Mouse (Mus musculus) kidney, embryonic 15.5 days (tissue): ENCODE measurements around the gene Tcte3. TPM values are rescaled to one million over a fixed set of nuclear protein-coding genes. Genes with fewer than 3 reads are reported as not detected.
"Not testable (repeated sequence)": the region's sequence is repeated elsewhere in the genome, so short reads cannot be mapped to it uniquely, and the experiment has no call there.

Source experiments
- ATAC-seq: fragments of 200-750 bp; cut with Nextera tagmentation; replicated peaks from 2 replicates; pipeline ENCODE4 v1.8.0; 2017; ENCODE audit warnings: moderate TSS enrichment; ENCODE audit not compliant: low FRiP score
- H3K27ac ChIP-seq: fragments of 300-500 bp; sonication (generic); 2 replicates; pipeline ENCODE4 v1.5.1; 2015; ENCODE audit warnings: mild to moderate bottlenecking, inconsistent platforms
- H3K27me3 ChIP-seq: fragments of 300-500 bp; sonication (generic); 2 replicates; pipeline ENCODE4 v1.6.1; 2015; ENCODE audit warnings: inconsistent platforms
- H3K36me3 ChIP-seq: fragments of 300-500 bp; sonication (generic); 2 replicates; pipeline ENCODE4 v1.6.1; 2015; ENCODE audit warnings: inconsistent platforms
- H3K4me1 ChIP-seq: fragments of 300-500 bp; sonication (generic); 2 replicates; pipeline ENCODE4 v1.6.1; 2015; ENCODE audit warnings: inconsistent platforms
- H3K4me2 ChIP-seq: fragments of 300-500 bp; sonication (generic); 2 replicates; pipeline ENCODE4 v1.6.1; 2015; ENCODE audit warnings: moderate library complexity, mild to moderate bottlenecking, inconsistent platforms
- H3K4me3 ChIP-seq: fragments of 300-500 bp; sonication (generic); replicated peaks from 2 replicates; pipeline ENCODE4 v1.5.1; 2015; ENCODE audit warnings: mild to moderate bottlenecking, inconsistent platforms
- H3K9ac ChIP-seq: fragments of 300-500 bp; sonication (generic); 2 replicates; pipeline ENCODE4 v1.6.1; 2015; ENCODE audit warnings: mild to moderate bottlenecking, inconsistent platforms
- H3K9me3 ChIP-seq: fragments of 300-500 bp; sonication (generic); replicated peaks from 2 replicates; pipeline ENCODE4 v1.6.1; 2016; ENCODE audit warnings: inconsistent platforms
- WGBS: fragments of 180-500 bp; shearing (Covaris S2); methylation state at CpG from one replicate; pipeline ENCODE4 v1.1.7; 2015; ENCODE audit warnings: mixed read lengths; 5-methylcytosine and 5-hydroxymethylcytosine counted together
- polyA plus RNA-seq: library from polyadenylated mRNA; unstranded; fragments of >200 nt; fragmentation: Nextera tagmentation; extraction: Ambion mirVana; gene quantifications from 2 replicates; pipeline ENCODE4 v1.2.1, GENCODE M21; 2015

Gene Tcte3
- polyA plus RNA-seq, 1 experiment from 2014 or later: not detected

DNA sequence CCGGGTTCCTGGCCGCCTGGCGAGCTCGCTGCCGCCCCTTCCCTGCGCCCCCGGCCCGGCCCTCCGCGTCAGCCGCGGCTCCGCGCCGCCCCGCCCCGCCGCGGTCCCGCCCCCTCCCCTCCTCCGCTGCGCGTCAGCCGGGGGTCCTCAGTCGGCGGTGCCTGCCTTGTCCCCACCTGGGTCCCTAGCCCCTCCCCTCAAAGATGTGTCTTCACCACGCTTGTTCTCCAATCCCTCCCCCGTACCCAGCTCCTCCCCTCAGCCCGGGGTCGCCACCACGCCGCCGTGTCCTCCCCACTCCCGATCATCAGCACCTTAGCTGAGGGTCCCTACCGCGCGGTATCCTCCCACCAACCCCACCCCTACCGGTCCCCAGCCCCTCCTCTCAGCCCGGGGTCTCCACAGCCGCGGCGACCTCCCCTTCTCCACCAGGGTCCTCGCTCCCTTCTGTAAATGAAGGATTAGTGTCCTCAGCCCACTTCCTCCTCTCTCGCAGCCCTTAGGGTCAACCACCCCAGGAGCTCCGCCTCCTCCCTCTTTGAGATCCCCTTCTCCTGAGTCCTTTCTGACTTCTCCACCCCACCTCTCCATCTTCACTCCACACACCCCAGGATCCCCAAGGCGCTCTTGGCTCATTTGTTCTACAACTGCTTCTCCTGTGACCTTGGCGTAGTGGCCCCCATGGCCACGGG is 16.6 kb downstream of the Tcte3 start:
- ATAC-seq: peak; percentile 89
- H3K4me2 ChIP-seq, H3K27me3 ChIP-seq, H3K36me3 ChIP-seq, H3K27ac ChIP-seq, H3K9ac ChIP-seq, H3K4me3 ChIP-seq, H3K9me3 ChIP-seq, H3K4me1 ChIP-seq: not testable (repeated sequence)
- WGBS: no CpG with 5 or more reads among the region's 48 CpGs

DNA sequence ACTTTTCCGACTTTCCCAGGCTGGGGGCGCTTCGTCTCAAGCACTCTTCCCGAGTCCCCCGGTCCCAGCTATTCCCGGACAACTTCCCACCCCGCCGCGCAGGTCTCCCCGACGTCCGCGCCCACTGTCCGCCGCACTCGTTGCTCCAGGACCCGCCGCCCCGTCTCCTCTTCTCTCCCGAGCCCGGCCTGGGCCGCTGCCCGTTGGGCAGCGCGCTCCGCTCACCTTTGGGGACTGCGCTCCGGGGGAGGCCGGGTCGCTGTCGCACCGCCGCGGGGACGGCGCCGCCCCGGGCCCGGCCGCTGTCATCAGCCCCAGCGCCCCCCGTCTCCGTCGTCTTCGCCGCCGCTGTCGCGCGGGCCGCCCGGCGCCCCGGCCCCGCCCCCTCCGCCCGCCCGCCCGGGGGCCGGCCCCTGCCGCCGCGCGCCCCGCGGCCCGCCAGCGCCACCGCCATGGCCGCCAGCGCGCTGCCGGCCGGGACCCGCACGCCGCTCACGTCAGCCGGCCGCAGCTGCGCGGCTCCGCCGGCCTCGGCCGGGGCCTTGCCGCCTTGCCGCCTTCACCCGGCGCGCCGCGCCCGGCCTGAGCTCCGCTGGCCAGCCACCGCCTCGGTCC is 17.3 kb downstream of the Tcte3 start:
- not testable (repeated sequence) for H3K9me3 ChIP-seq, H3K4me1 ChIP-seq, H3K9ac ChIP-seq, H3K27ac ChIP-seq, H3K4me3 ChIP-seq, H3K4me2 ChIP-seq, H3K36me3 ChIP-seq, H3K27me3 ChIP-seq
- peak; percentile 85 for ATAC-seq
- WGBS: no CpG with 5 or more reads among the region's 97 CpGs

DNA sequence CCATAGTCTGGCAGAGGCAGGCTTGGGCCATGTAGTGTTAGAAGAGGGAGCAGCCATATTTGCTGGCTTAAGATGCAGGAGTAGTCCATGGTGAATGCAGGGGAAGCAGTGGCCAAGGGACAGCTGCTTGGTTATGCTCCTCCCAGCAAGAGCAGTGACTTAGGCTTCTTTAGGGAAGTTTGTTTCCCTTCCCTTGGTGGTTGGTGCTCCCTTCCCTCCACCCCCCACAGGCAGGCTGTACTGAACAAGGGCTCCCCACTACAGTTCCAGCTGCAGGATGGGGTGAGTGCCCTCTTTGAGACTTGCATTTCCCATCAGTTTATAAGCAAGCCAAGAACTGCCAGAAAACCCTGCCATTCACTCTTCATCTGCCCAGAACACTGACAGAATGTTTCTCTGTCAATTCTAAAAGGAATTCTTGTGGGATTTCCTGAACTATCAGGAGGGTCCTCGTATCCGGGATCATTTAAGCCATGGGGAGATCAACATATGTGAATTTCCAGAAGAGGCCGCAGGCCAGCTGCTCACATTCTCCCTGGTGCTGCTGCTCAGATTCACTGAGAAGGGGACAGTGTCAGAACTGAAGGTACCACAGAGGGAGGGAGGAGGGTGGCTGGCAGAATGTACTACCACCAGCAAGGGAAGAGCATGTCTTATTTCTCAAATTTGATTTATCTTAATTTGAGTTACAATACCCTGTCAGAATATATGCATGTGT is 19.6 kb downstream of the Tcte3 start:
- WGBS: 86% methylated on average over 3 of the region's 3 CpGs
- ATAC-seq, H3K4me1 ChIP-seq, H3K4me2 ChIP-seq, H3K4me3 ChIP-seq, H3K27ac ChIP-seq, H3K9ac ChIP-seq, H3K27me3 ChIP-seq, H3K36me3 ChIP-seq, H3K9me3 ChIP-seq: not testable (repeated sequence)

DNA sequence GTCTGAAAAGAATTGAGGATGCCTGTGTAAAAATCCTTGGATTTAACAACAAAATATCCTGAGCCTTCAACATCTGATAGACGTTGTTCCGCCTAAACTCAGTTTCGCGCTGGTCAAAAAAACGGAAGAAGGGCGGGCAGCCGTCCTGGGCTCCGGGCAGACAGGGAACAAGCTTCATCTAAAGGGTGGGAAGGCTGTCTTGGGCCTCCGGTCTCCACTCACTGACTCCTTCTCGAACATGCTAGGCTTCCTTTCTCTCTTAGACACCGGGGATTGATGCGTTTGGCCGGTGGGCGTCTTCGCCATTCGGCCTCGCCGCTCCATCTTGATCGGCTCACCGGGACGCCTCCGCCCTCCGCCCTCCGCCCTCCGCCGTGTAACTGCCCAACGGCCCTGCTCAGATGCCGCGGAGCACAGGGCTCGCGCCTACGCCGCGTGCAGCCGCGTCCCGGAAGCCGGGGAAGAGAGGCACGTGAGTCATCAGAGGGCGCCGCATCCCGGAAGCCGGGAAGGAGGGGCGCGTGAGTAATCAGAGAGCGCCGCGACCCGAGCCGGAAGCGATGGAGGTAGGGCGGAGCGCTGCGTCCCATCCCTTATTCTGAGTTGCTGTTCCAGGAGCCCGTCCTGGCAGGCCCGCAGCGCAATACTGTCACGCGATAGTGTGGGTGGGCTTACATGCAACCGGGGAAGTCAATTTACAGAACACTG is 31.4 kb downstream of the Tcte3 start, which contains the start of gene Gm3435:
Gene Gm3435, plus strand, starts transcription at position 471 of the 708 bp plus-strand sequence.
- ATAC-seq: peak; percentile 98
- WGBS: no CpG with 5 or more reads among the region's 60 CpGs
- H3K4me2 ChIP-seq, H3K4me1 ChIP-seq, H3K27me3 ChIP-seq, H3K36me3 ChIP-seq, H3K9me3 ChIP-seq, H3K9ac ChIP-seq, H3K4me3 ChIP-seq, H3K27ac ChIP-seq: not testable (repeated sequence)

DNA sequence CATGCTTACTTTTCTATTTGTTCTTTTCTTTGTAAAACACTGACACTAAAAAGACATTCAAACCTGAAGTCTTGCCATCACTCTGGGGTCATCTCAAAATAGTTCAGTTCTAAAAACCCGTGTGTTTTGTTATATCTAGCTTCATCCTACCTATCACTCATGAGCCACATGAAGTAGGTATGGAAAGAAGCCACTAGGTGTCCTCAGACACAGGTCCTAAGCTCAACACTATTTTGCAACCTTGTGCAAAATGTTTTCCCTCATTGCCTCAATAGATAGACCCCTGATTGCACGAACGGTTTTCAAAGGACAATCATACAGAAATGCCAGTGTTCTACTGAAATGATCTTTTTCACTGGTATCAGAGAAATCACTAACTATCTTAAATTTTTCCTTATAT is 32.2 kb downstream of the Tcte3 start:
- WGBS: no CpG with 5 or more reads among the region's 3 CpGs
- not testable (repeated sequence) for H3K9me3 ChIP-seq, H3K36me3 ChIP-seq, ATAC-seq, H3K9ac ChIP-seq, H3K27me3 ChIP-seq, H3K27ac ChIP-seq, H3K4me3 ChIP-seq, H3K4me2 ChIP-seq, H3K4me1 ChIP-seq

DNA sequence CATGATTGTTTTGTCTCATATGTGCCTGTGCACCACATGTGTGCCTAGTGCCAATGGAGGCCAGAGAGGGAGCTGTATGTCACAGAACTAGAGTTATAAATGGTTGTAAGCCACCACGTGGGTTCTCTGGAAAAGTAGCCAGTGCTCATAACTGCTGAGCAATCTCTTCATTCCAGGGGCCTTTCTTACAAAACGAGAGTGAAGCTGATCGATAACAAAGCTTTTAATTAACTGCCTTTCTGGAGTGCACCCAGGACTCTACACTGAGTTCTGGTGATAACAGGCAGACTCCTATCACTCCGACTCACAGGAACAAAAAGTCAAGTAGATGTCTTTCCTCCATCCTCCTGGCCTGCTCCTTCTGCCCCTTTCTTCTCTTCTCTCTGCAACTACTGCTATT is 41.2 kb downstream of the Tcte3 start:
- H3K36me3 ChIP-seq, H3K4me2 ChIP-seq, H3K4me1 ChIP-seq, H3K9ac ChIP-seq, H3K27me3 ChIP-seq, H3K4me3 ChIP-seq, ATAC-seq, H3K9me3 ChIP-seq, H3K27ac ChIP-seq: not testable (repeated sequence)
- WGBS: no CpG with 5 or more reads among the region's 4 CpGs

DNA sequence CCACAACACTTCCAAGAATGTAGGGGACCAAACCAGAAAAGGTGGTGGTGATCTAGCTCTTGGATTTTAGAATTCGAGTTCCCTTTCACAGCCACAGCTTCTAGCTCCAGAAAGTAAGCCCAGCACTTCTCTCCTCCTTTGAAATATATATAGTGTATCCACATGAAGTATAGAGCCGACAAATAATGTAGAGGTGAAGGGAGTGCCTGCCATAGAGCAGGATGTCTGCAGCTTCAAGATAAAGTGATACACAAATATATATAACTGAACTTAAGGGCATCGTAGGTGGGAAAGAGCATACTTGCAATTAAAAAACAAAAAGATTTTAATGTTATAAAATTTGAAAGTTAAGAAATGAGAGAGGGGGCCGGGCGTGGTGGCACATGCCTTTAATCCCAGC is 47.1 kb downstream of the Tcte3 start:
- H3K36me3 ChIP-seq, H3K4me3 ChIP-seq, H3K27me3 ChIP-seq, H3K9ac ChIP-seq, H3K9me3 ChIP-seq, ATAC-seq, H3K27ac ChIP-seq, H3K4me2 ChIP-seq, H3K4me1 ChIP-seq: not testable (repeated sequence)
- whole genome bisulfite sequencing: no CpG with 5 or more reads among the region's 5 CpGs

DNA sequence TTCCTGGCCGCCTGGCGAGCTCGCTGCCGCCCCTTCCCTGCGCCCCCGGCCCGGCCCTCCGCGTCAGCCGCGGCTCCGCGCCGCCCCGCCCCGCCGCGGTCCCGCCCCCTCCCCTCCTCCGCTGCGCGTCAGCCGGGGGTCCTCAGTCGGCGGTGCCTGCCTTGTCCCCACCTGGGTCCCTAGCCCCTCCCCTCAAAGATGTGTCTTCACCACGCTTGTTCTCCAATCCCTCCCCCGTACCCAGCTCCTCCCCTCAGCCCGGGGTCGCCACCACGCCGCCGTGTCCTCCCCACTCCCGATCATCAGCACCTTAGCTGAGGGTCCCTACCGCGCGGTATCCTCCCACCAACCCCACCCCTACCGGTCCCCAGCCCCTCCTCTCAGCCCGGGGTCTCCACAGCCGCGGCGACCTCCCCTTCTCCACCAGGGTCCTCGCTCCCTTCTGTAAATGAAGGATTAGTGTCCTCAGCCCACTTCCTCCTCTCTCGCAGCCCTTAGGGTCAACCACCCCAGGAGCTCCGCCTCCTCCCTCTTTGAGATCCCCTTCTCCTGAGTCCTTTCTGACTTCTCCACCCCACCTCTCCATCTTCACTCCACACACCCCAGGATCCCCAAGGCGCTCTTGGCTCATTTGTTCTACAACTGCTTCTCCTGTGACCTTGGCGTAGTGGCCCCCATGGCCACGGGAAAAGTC is 48.0 kb downstream of the Tcte3 start:
- ATAC-seq: peak; percentile 91
- H3K36me3 ChIP-seq, H3K27me3 ChIP-seq, H3K9me3 ChIP-seq, H3K4me1 ChIP-seq, H3K4me3 ChIP-seq, H3K9ac ChIP-seq, H3K4me2 ChIP-seq, H3K27ac ChIP-seq: not testable (repeated sequence)
- no CpG with 5 or more reads among the region's 47 CpGs for WGBS

DNA sequence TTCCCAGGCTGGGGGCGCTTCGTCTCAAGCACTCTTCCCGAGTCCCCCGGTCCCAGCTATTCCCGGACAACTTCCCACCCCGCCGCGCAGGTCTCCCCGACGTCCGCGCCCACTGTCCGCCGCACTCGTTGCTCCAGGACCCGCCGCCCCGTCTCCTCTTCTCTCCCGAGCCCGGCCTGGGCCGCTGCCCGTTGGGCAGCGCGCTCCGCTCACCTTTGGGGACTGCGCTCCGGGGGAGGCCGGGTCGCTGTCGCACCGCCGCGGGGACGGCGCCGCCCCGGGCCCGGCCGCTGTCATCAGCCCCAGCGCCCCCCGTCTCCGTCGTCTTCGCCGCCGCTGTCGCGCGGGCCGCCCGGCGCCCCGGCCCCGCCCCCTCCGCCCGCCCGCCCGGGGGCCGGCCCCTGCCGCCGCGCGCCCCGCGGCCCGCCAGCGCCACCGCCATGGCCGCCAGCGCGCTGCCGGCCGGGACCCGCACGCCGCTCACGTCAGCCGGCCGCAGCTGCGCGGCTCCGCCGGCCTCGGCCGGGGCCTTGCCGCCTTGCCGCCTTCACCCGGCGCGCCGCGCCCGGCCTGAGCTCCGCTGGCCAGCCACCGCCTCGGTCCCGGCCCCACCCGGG is 48.7 kb downstream of the Tcte3 start:
- not testable (repeated sequence) for H3K4me1 ChIP-seq, H3K27ac ChIP-seq, H3K9me3 ChIP-seq, H3K4me3 ChIP-seq, H3K27me3 ChIP-seq, H3K36me3 ChIP-seq, H3K4me2 ChIP-seq, H3K9ac ChIP-seq
- ATAC-seq: peak; percentile 84
- WGBS: no CpG with 5 or more reads among the region's 98 CpGs

DNA sequence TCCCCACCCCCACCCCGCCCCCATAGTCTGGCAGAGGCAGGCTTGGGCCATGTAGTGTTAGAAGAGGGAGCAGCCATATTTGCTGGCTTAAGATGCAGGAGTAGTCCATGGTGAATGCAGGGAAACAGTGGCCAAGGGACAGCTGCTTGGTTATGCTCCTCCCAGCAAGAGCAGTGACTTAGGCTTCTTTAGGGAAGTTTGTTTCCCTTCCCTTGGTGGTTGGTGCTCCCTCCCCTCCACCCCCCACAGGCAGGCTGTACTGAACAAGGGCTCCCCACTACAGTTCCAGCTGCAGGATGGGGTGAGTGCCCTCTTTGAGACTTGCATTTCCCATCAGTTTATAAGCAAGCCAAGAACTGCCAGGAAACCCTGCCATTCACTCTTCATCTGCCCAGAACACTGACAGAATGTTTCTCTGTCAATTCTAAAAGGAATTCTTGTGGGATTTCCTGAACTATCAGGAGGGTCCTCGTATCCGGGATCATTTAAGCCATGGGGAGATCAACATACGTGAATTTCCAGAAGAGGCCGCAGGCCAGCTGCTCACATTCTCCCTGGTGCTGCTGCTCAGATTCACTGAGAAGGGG is 51.1 kb downstream of the Tcte3 start:
- H3K27me3 ChIP-seq, H3K4me3 ChIP-seq, H3K9ac ChIP-seq, H3K4me2 ChIP-seq, H3K36me3 ChIP-seq, H3K4me1 ChIP-seq, H3K9me3 ChIP-seq, ATAC-seq, H3K27ac ChIP-seq: not testable (repeated sequence)
- WGBS: 89% methylated on average over 4 of the region's 5 CpGs

DNA sequence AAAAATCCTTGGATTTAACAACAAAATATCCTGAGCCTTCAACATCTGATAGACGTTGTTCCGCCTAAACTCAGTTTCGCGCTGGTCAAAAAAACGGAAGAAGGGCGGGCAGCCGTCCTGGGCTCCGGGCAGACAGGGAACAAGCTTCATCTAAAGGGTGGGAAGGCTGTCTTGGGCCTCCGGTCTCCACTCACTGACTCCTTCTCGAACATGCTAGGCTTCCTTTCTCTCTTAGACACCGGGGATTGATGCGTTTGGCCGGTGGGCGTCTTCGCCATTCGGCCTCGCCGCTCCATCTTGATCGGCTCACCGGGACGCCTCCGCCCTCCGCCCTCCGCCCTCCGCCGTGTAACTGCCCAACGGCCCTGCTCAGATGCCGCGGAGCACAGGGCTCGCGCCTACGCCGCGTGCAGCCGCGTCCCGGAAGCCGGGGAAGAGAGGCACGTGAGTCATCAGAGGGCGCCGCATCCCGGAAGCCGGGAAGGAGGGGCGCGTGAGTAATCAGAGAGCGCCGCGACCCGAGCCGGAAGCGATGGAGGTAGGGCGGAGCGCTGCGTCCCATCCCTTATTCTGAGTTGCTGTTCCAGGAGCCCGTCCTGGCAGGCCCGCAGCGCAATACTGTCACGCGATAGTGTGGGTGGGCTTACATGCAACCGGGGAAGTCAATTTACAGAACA is 62.8 kb downstream of the Tcte3 start, which contains the start of the genes 9030025P20Rik and Gm3417:
Gene 9030025P20Rik, plus strand, starts transcription at position 107 of the 677 bp plus-strand sequence.
Gene Gm3417, minus strand, starts transcription at position 429 of the 677 bp plus-strand sequence.
- H3K9ac ChIP-seq, H3K4me1 ChIP-seq, H3K36me3 ChIP-seq, H3K9me3 ChIP-seq, H3K27me3 ChIP-seq, H3K4me2 ChIP-seq, H3K27ac ChIP-seq: not testable (repeated sequence)
- peak; percentile 98 for ATAC-seq
- 0 out of 2 replicates have a peak within 1 kb of the TSS, but pooled peaks have one; percentile 17 for H3K4me3 ChIP-seq
- WGBS: no CpG with 5 or more reads among the region's 60 CpGs
